Mouse (Mus musculus) bone marrow macrophage, adult 2 months (primary cell): ENCODE data around the gene Dnajc22.

Experiments used
- CTCF ChIP-seq: IDR thresholded peaks from 2 replicates; pipeline ENCODE4 v1.5.1; 2012; ENCODE audit warnings: low read depth, mild to moderate bottlenecking, low read length, moderate library complexity
- POLR2A ChIP-seq: IDR thresholded peaks from 2 replicates; pipeline ENCODE4 v1.6.1; 2012; ENCODE audit warnings: mild to moderate bottlenecking, low read depth, low read length, borderline replicate concordance

- TF ChIP-seq CTCF (no peak), POLR2A (no peak)
Observed at GRCm38 (mm10) chr15:99098493-99098861, 5.5 kb downstream of the Dnajc22 start.
